Mouse (Mus musculus): ENCODE results near the gene Il1f9. TPM values are rescaled to one million over a fixed set of nuclear protein-coding genes. Genes with fewer than 3 reads are reported as not detected.

The Il1f9 gene
- polyA plus RNA-seq, 1 experiment from 2014 or later, result not detected

Other genes with a start within 250 kb of the Il1f9 start
- gene Hnmt, start 137.1 kb upstream of the Il1f9 start, polyA plus RNA-seq (2014; fragmentation: Nextera tagmentation; extraction: Ambion mirVana), result 12.4 and 13.9 TPM in 2 replicates
- not detected in 2 replicates for gene Tbpl2, start 89.9 kb upstream of the Il1f9 start, polyA plus RNA-seq (2014; fragmentation: Nextera tagmentation; extraction: Ambion mirVana)
- not detected in 2 replicates for gene Il1f8, start 33.3 kb upstream of the Il1f9 start, polyA plus RNA-seq (2014; fragmentation: Nextera tagmentation; extraction: Ambion mirVana)
- gene Il1f6, start 28.9 kb downstream of the Il1f9 start, polyA plus RNA-seq (2014; fragmentation: Nextera tagmentation; extraction: Ambion mirVana), result not detected in 2 replicates
- gene Il1f5, start 90.5 kb downstream of the Il1f9 start, polyA plus RNA-seq (2014; fragmentation: Nextera tagmentation; extraction: Ambion mirVana), result not detected in 2 replicates
- not detected in 2 replicates for gene Il1f10, start 104.7 kb downstream of the Il1f9 start, polyA plus RNA-seq (2014; fragmentation: Nextera tagmentation; extraction: Ambion mirVana)
- not detected in 2 replicates for gene Il1rn, start 150.4 kb downstream of the Il1f9 start, polyA plus RNA-seq (2014; fragmentation: Nextera tagmentation; extraction: Ambion mirVana)
- gene Psd4, start 181.1 kb downstream of the Il1f9 start, polyA plus RNA-seq (2014; fragmentation: Nextera tagmentation; extraction: Ambion mirVana), result 0.44 and 1.4 TPM in 2 replicates

Measured in hindbrain, embryonic 14.5 days (tissue).